Mouse (Mus musculus) CH12.LX (cell line): ENCODE results near the gene Cfap97d1.

Experiments
- CTCF ChIP-seq, 2 experiments: IDR thresholded peaks in 1 of 2; conservative IDR thresholded peaks in 1 of 2; 2 replicates each; pipeline ENCODE4 v1.5.1; 2011 to 2012; ENCODE audit warnings: low read depth in 2 of 2, low read length in 2 of 2, improper control_type of control experiment in 1 of 2, inconsistent platforms in 1 of 2, mild to moderate bottlenecking in 1 of 2, moderate library complexity in 1 of 2
- HCFC1 ChIP-seq: IDR thresholded peaks from 2 replicates; pipeline ENCODE4 v1.6.1; 2012; ENCODE audit warnings: low read depth, mild to moderate bottlenecking, inconsistent platforms, low read length, improper control_type of control experiment
- KAT2A ChIP-seq: IDR thresholded peaks from 2 replicates; pipeline ENCODE4 v1.6.1; 2012; ENCODE audit warnings: low read length, improper control_type of control experiment, inconsistent platforms; ENCODE audit not compliant: insufficient replicate concordance
- MXI1 ChIP-seq: IDR thresholded peaks from 2 replicates; pipeline ENCODE4 v1.6.1; 2011; ENCODE audit warnings: mild to moderate bottlenecking, low read depth, low read length, improper control_type of control experiment
- POLR2A ChIP-seq: IDR thresholded peaks from 2 replicates; pipeline ENCODE4 v1.6.1; 2011; ENCODE audit warnings: low read depth, mild to moderate bottlenecking, improper control_type of control experiment, low read length
- USF2 ChIP-seq: conservative IDR thresholded peaks from 2 replicates; pipeline ENCODE4 v1.6.1; 2011; ENCODE audit warnings: low read depth, low read length, improper control_type of control experiment
- ZC3H11A ChIP-seq: IDR thresholded peaks from 2 replicates; pipeline ENCODE4 v1.6.1; 2012; ENCODE audit warnings: low read depth, mild to moderate bottlenecking, inconsistent platforms, low read length, improper control_type of control experiment

DNA sequence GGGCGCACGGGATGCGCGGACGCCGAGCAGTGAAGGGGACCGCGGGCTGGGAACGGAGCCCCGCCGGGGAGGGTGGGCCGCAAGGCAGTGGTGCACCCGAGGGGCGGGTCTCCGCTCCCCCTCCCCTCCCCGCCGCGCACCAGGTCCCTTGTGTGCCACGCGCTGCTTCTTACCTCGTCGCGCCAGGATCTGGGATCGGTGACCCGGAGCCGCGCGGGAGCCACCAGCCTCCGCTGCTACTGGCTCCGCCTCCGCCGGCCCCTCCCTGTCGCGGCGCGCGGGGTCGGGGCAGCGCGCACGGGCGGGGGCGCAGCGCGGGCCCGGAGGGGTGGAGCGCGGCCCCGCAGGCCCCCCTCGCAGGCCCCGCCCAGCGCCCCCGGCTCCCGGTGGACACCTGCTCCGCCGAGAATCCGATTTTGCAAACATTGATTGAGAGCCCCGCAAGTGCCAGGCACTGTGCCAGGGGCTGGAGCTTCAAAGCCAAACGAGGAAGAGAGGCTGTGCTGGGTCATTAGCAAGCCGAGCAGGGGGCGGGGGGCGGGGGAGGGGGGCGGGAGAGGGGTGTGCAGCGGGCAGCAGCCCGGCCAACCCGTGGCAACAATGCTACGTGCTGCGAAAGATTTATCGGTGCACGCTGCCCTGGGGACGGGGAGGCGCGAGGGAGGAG is 42.7 kb downstream of the Cfap97d1 start:
- TF ChIP-seq USF2 (no peak), HCFC1 (no peak), CTCF (conservative IDR thresholded peaks at IDR 0.05 in 1 of 2, IDR thresholded peaks at IDR 0.05 in 1 of 2; ENCODE audit: low read depth in 2 of 2, low read length in 2 of 2) (no peak), ZC3H11A (no peak), POLR2A (peak; percentile 35; the same call in 1 of the 2 replicates), MXI1 (no peak), KAT2A (no peak)
